Mouse (Mus musculus): ENCODE data around the gene Mat1a. TPM values are rescaled to one million over a fixed set of nuclear protein-coding genes. Genes with fewer than 3 reads are reported as not detected.

The Mat1a gene
- polyA plus RNA-seq, 1 experiment from 2014 or later: 0.17 TPM

GRCm38 (mm10) chr14:41127997-41128396 lies 23.2 kb downstream of the Mat1a start:
- no peak for ATAC-seq (replicated peaks; ENCODE audit: low FRiP score, low read depth)
- Histone ChIP-seq H3K36me3 (ENCODE audit: insufficient read depth, low read length) (no peaks in the 10 kb centered on the region), H3K27ac (no peak overlapping the region), H3K9me3 (replicated peaks; ENCODE audit: low read length) (no peaks in the 10 kb centered on the region), H3K4me2 (ENCODE audit: low read length) (no peak overlapping the region), H3K9ac (ENCODE audit: low read depth, low read length) (no peak overlapping the region), H3K4me1 (replicated peaks; ENCODE audit: insufficient read depth, low read length) (no peaks in the 10 kb centered on the region), H3K4me3 (replicated peaks; ENCODE audit: low read depth, low read length) (no peak overlapping the region), H3K27me3 (ENCODE audit: insufficient read depth, low read length) (no peaks in the 10 kb centered on the region)
- 25% methylated on average over 4 of the region's 4 CpGs for WGBS
- peak; percentile 76 for TF ChIP-seq CTCF (IDR thresholded peaks at IDR 0.05; ENCODE audit: low read depth)
- DNase-seq (ENCODE audit: low spot score): peak; percentile 53

- no peak within 1 kb of the TSS for H3K4me2 ChIP-seq (ENCODE audit: low read length)
- H3K27ac ChIP-seq: no peak within 1 kb of the TSS
- ATAC-seq (replicated peaks; ENCODE audit: low FRiP score, low read depth): no peak
- no peaks in the 10 kb centered on the region for H3K4me1 ChIP-seq (replicated peaks; ENCODE audit: insufficient read depth, low read length)
- H3K27me3 ChIP-seq (ENCODE audit: insufficient read depth, low read length): no peaks in the 10 kb centered on the region
- no peak within 1 kb of the TSS for H3K4me3 ChIP-seq (replicated peaks; ENCODE audit: low read depth, low read length)
- H3K9ac ChIP-seq (ENCODE audit: low read depth, low read length): no peak within 1 kb of the TSS
- WGBS: 81% methylated on average over 7 of the region's 7 CpGs
- TF ChIP-seq CTCF (IDR thresholded peaks at IDR 0.05; ENCODE audit: low read depth): no peak
- H3K36me3 ChIP-seq (ENCODE audit: insufficient read depth, low read length): no peaks in the 10 kb centered on the region
- DNase-seq (ENCODE audit: low spot score): no peak
- H3K9me3 ChIP-seq (replicated peaks; ENCODE audit: low read length): no peaks in the 10 kb centered on the region
Observed at GRCm38 (mm10) chr14:41131540-41131939, 26.7 kb downstream of the Mat1a start, which contains the start of gene Sftpa1. Sftpa1 (plus strand) TSS chr14:41131782.

GRCm38 (mm10) chr14:41137006-41137405 lies 32.2 kb downstream of the Mat1a start:
- Histone ChIP-seq H3K27me3 (ENCODE audit: insufficient read depth, low read length) (no peaks in the 10 kb centered on the region), H3K4me2 (ENCODE audit: low read length) (no peak overlapping the region), H3K4me3 (replicated peaks; ENCODE audit: low read depth, low read length) (no peak overlapping the region), H3K36me3 (ENCODE audit: insufficient read depth, low read length) (no peaks in the 10 kb centered on the region), H3K9ac (ENCODE audit: low read depth, low read length) (no peak overlapping the region), H3K27ac (no peak overlapping the region), H3K4me1 (replicated peaks; ENCODE audit: insufficient read depth, low read length) (no peaks in the 10 kb centered on the region), H3K9me3 (replicated peaks; ENCODE audit: low read length) (no peaks in the 10 kb centered on the region)
- DNase-seq (ENCODE audit: low spot score) (no peak), ATAC-seq (replicated peaks; ENCODE audit: low FRiP score, low read depth) (no peak)
- TF ChIP-seq CTCF (IDR thresholded peaks at IDR 0.05; ENCODE audit: low read depth): no peak

- TF ChIP-seq CTCF (IDR thresholded peaks at IDR 0.05; ENCODE audit: low read depth): no peak
- H3K4me3 ChIP-seq (replicated peaks; ENCODE audit: low read depth, low read length): no peak overlapping the region
- H3K9me3 ChIP-seq (replicated peaks; ENCODE audit: low read length): no peaks in the 10 kb centered on the region
- ATAC-seq (replicated peaks; ENCODE audit: low FRiP score, low read depth) (no peak), DNase-seq (ENCODE audit: low spot score) (no peak)
- no peak overlapping the region for H3K27ac ChIP-seq
- no peaks in the 10 kb centered on the region for H3K36me3 ChIP-seq (ENCODE audit: insufficient read depth, low read length)
- no peaks in the 10 kb centered on the region for H3K27me3 ChIP-seq (ENCODE audit: insufficient read depth, low read length)
- no peaks in the 10 kb centered on the region for H3K4me1 ChIP-seq (replicated peaks; ENCODE audit: insufficient read depth, low read length)
- H3K4me2 ChIP-seq (ENCODE audit: low read length): no peak overlapping the region
- WGBS: 76% methylated on average over 1 of the region's 1 CpGs
- H3K9ac ChIP-seq (ENCODE audit: low read depth, low read length): no peak overlapping the region
Observed at GRCm38 (mm10) chr14:41140686-41141085, 35.9 kb downstream of the Mat1a start.

- no peaks in the 10 kb centered on the region for H3K27me3 ChIP-seq (ENCODE audit: insufficient read depth, low read length)
- no peak for TF ChIP-seq CTCF (IDR thresholded peaks at IDR 0.05; ENCODE audit: low read depth)
- no peak overlapping the region for H3K27ac ChIP-seq
- H3K9me3 ChIP-seq (replicated peaks; ENCODE audit: low read length): no peaks in the 10 kb centered on the region
- no peak overlapping the region for H3K4me3 ChIP-seq (replicated peaks; ENCODE audit: low read depth, low read length)
- no peak overlapping the region for H3K4me2 ChIP-seq (ENCODE audit: low read length)
- H3K9ac ChIP-seq (ENCODE audit: low read depth, low read length): no peak overlapping the region
- DNase-seq (ENCODE audit: low spot score): no peak
- WGBS: 50% methylated on average over 6 of the region's 6 CpGs
- no peak for ATAC-seq (replicated peaks; ENCODE audit: low FRiP score, low read depth)
- no peaks in the 10 kb centered on the region for H3K4me1 ChIP-seq (replicated peaks; ENCODE audit: insufficient read depth, low read length)
- no peaks in the 10 kb centered on the region for H3K36me3 ChIP-seq (ENCODE audit: insufficient read depth, low read length)
Observed at GRCm38 (mm10) chr14:41146035-41146434, 41.2 kb downstream of the Mat1a start.

GRCm38 (mm10) chr14:41146922-41147321 lies 42.1 kb downstream of the Mat1a start:
- Histone ChIP-seq H3K9ac (ENCODE audit: low read depth, low read length) (no peak overlapping the region), H3K36me3 (ENCODE audit: insufficient read depth, low read length) (no peaks in the 10 kb centered on the region), H3K4me1 (replicated peaks; ENCODE audit: insufficient read depth, low read length) (no peaks in the 10 kb centered on the region), H3K4me2 (ENCODE audit: low read length) (no peak overlapping the region), H3K27ac (no peak overlapping the region), H3K9me3 (replicated peaks; ENCODE audit: low read length) (no peaks in the 10 kb centered on the region), H3K4me3 (replicated peaks; ENCODE audit: low read depth, low read length) (no peak overlapping the region), H3K27me3 (ENCODE audit: insufficient read depth, low read length) (no peaks in the 10 kb centered on the region)
- no peak for DNase-seq (ENCODE audit: low spot score)
- ATAC-seq (replicated peaks; ENCODE audit: low FRiP score, low read depth): no peak
- no peak for TF ChIP-seq CTCF (IDR thresholded peaks at IDR 0.05; ENCODE audit: low read depth)
- 76% methylated on average over 3 of the region's 3 CpGs for WGBS

- ATAC-seq (replicated peaks; ENCODE audit: low FRiP score, low read depth) (no peak), DNase-seq (ENCODE audit: low spot score) (no peak)
- no peak overlapping the region for H3K4me2 ChIP-seq (ENCODE audit: low read length)
- H3K9ac ChIP-seq (ENCODE audit: low read depth, low read length): no peak overlapping the region
- no peaks in the 10 kb centered on the region for H3K4me1 ChIP-seq (replicated peaks; ENCODE audit: insufficient read depth, low read length)
- WGBS: 82% methylated on average over 2 of the region's 2 CpGs
- no peak overlapping the region for H3K4me3 ChIP-seq (replicated peaks; ENCODE audit: low read depth, low read length)
- no peak overlapping the region for H3K27ac ChIP-seq
- no peaks in the 10 kb centered on the region for H3K36me3 ChIP-seq (ENCODE audit: insufficient read depth, low read length)
- H3K9me3 ChIP-seq (replicated peaks; ENCODE audit: low read length): no peaks in the 10 kb centered on the region
- no peaks in the 10 kb centered on the region for H3K27me3 ChIP-seq (ENCODE audit: insufficient read depth, low read length)
- TF ChIP-seq CTCF (IDR thresholded peaks at IDR 0.05; ENCODE audit: low read depth): no peak
Observed at GRCm38 (mm10) chr14:41147356-41147755, 42.5 kb downstream of the Mat1a start.
